Mouse (Mus musculus) left cerebral cortex, postnatal 14 days (tissue): ENCODE data around the gene Gm20521. TPM values are rescaled to one million over a fixed set of nuclear protein-coding genes. Genes with fewer than 3 reads are reported as not detected.

ENCODE experiments used
- total RNA-seq, 2 experiments: library from RNA; stranded (reverse); gene quantifications; 2 replicates each; pipeline ENCODE4 v1.2.3; 2021

Gene Gm20521
- total RNA-seq, 2 experiments from 2014 or later = 0.40 to 2.1 TPM

Other genes starting within 250 kb of the Gm20521 start
- not detected for gene Gm17606, start 242.5 kb upstream of the Gm20521 start, total RNA-seq
- 10 to 100 TPM; 10.5 to 12.2 TPM for gene Cdh24, start 242.1 kb upstream of the Gm20521 start, total RNA-seq
- gene 1700123O20Rik, start 197.2 kb upstream of the Gm20521 start, total RNA-seq = 10 to 100 TPM; 23.4 to 23.8 TPM
- 100 to 1,000 TPM; 183 to 184 TPM for gene Acin1, start 196.5 kb upstream of the Gm20521 start, total RNA-seq
- not detected for gene Gm29776, start 184.6 kb upstream of the Gm20521 start, total RNA-seq
- not detected for gene Cebpe, start 171.3 kb upstream of the Gm20521 start, total RNA-seq
- 10 to 100 TPM; 68.7 to 70.6 TPM for gene Slc7a8, start 101.5 kb upstream of the Gm20521 start, total RNA-seq
- not detected for gene Rnf212b, start 69.3 kb upstream of the Gm20521 start, total RNA-seq
- 10 to 100 TPM; 11.5 to 16.7 TPM for gene Homez, start 12.5 kb upstream of the Gm20521 start, total RNA-seq
- gene Ppp1r3e, start 5.9 kb upstream of the Gm20521 start, total RNA-seq = 10 to 100 TPM; 18.2 to 19.1 TPM
- gene Bcl2l2, start 64 bp upstream of the Gm20521 start, total RNA-seq = 100 to 1,000 TPM; 104 to 105 TPM
- 100 to 1,000 TPM; 233 to 257 TPM for gene Pabpn1, start 9.1 kb downstream of the Gm20521 start, total RNA-seq
- gene Slc22a17, start 29.7 kb downstream of the Gm20521 start, total RNA-seq = 100 to 1,000 TPM; 630 to 690 TPM
- 1 to 10 TPM; 5.8 to 8.1 TPM for gene Efs, start 42.7 kb downstream of the Gm20521 start, total RNA-seq
- not detected for gene Il25, start 49.3 kb downstream of the Gm20521 start, total RNA-seq
- gene Cmtm5, start 52.8 kb downstream of the Gm20521 start, total RNA-seq = 10 to 100 TPM; 38.2 to 40.8 TPM
- gene Myh6, start 83.5 kb downstream of the Gm20521 start, total RNA-seq = 1 to 10 TPM; 2.7 to 3.7 TPM
- not detected for gene Gm17428, start 93.5 kb downstream of the Gm20521 start, total RNA-seq
- 1 to 10 TPM; 5.6 to 7.8 TPM for gene Myh7, start 111.2 kb downstream of the Gm20521 start, total RNA-seq
- gene Ngdn, start 132.0 kb downstream of the Gm20521 start, total RNA-seq = 10 to 100 TPM; 20.2 to 21.6 TPM
- 10 to 100 TPM; 37.2 to 37.9 TPM for gene Zfhx2, start 208.9 kb downstream of the Gm20521 start, total RNA-seq
- 10 to 100 TPM; 26.7 to 28.1 TPM for gene Thtpa, start 211.3 kb downstream of the Gm20521 start, total RNA-seq
- gene Ap1g2, start 223.2 kb downstream of the Gm20521 start, total RNA-seq = 10 to 100 TPM; 10.4 to 12.3 TPM
- 100 to 1,000 TPM; 366 to 372 TPM for gene Jph4, start 233.5 kb downstream of the Gm20521 start, total RNA-seq